Mouse (Mus musculus) megakaryocyte, embryonic 14.5 days (primary cell): ENCODE measurements at regions not wholly inside any gene's neighbourhood (a gene's known extent, or its start where the extent isn't known, plus 50 kb on each side); places are given as distances from the start of the nearest gene placed in this dataset.

Experiments
- FLI1 ChIP-seq: IDR thresholded peaks from 2 replicates; pipeline ENCODE4 v1.6.1; 2012; ENCODE audit warnings: low read length, inconsistent platforms, mixed read lengths
- GATA1 ChIP-seq: IDR thresholded peaks from 3 replicates; pipeline ENCODE4 v1.6.1; 2012; ENCODE audit warnings: mixed read lengths, low read length, inconsistent platforms, borderline replicate concordance

DNA sequence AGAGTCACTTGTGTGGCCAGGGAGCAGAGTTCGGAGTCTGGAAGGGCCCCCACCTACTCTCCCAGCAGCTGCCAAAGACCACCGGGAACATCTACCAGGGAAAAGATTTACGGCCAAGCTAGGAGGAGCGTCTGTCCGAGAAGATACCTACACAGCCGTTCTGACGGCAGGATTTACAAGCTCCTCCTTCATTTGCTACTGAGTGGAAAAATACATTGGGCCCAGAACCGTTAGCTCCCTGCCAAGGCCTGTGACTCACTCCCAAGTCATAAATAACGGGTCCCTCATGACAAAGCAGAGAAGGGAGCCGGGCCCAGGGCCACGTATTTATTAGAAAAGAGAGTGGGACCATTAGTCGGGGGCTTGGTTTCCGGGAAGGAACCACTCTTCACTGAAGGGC is 258.3 kb downstream of the Dysf start:
- TF ChIP-seq GATA1 (no peak), FLI1 (no peak)
